Mouse (Mus musculus): ENCODE data around the gene Rabl6. TPM values are rescaled to one million over a fixed set of nuclear protein-coding genes. Genes with fewer than 3 reads are reported as not detected.

Gene Rabl6
- 44.4 and 65.6 TPM in 2 replicates for total RNA-seq (2017)

- ATAC-seq (ENCODE audit: extremely low read depth, insufficient number of reproducible peaks, low FRiP score, poor library complexity, severe bottlenecking), result peak; percentile 80
Observed at GRCm38 (mm10) chr2:25607761-25608622, at the start of gene Rabl6. TSS of gene Rabl6 (minus strand) at chr2:25608521.

DNA sequence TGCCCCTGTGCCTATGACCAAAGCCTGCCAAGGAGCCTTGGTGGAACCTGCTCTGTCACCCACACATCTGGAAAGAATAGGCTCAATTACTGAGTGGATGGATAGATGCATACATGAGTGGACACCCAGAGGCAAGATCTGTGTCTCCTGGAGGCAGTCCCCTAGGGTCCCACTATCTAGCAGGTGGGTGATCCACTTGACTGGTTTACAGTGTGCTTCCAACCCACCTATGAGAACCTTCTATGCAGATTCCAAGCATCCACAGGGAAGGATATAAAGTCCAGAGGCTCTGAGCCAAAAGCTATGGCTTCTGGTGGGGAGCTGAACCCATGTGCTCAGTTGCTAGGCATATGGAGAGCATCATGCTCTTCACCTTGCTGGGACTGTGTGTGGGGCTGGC, 49.3 kb upstream of the Rabl6 start, which contains the start of gene Lcn5:
TSS of gene Lcn5 (plus strand) at position 301 of the 400 bp plus-strand sequence.
- no peak for ATAC-seq (ENCODE audit: extremely low read depth, insufficient number of reproducible peaks, low FRiP score, poor library complexity, severe bottlenecking)

- ATAC-seq (ENCODE audit: extremely low read depth, insufficient number of reproducible peaks, low FRiP score, poor library complexity, severe bottlenecking), result no peak
Observed at GRCm38 (mm10) chr2:25657246-25657645, 48.9 kb upstream of the Rabl6 start.

GRCm38 (mm10) chr2:25656691-25657090, 48.4 kb upstream of the Rabl6 start:
- ATAC-seq (ENCODE audit: extremely low read depth, insufficient number of reproducible peaks, low FRiP score, poor library complexity, severe bottlenecking), result no peak

GRCm38 (mm10) chr2:25654502-25654901, 46.2 kb upstream of the Rabl6 start:
- ATAC-seq (ENCODE audit: extremely low read depth, insufficient number of reproducible peaks, low FRiP score, poor library complexity, severe bottlenecking), result no peak

GRCm38 (mm10) chr2:25652902-25653301, 44.6 kb upstream of the Rabl6 start, which contains the start of gene Lcn8:
TSS of gene Lcn8 (plus strand) at chr2:25653120.
- ATAC-seq (ENCODE audit: extremely low read depth, insufficient number of reproducible peaks, low FRiP score, poor library complexity, severe bottlenecking), result no peak

DNA sequence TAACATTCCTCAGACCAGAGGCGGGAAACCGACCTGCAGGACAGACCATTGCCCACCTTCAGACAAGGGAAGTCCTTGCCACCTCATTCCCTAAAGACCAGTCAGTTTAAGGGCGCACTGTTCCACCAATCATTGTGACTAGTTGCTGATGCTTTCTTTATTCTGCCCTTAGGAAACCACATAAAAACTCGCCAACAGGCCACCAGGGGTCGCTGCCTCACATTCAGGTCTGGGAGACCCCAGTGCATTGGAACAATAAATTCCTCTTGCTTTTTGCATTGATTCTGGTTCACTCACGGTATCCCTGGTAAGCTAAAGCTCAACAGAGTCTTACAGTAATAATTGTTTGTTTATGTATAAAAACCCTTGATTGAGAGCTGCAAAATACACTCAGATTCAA, 31.6 kb upstream of the Rabl6 start:
- ATAC-seq (ENCODE audit: extremely low read depth, insufficient number of reproducible peaks, low FRiP score, poor library complexity, severe bottlenecking), result no peak

GRCm38 (mm10) chr2:25634046-25634445, 25.7 kb upstream of the Rabl6 start:
- ATAC-seq (ENCODE audit: extremely low read depth, insufficient number of reproducible peaks, low FRiP score, poor library complexity, severe bottlenecking), result no peak

- no peak for ATAC-seq (ENCODE audit: extremely low read depth, insufficient number of reproducible peaks, low FRiP score, poor library complexity, severe bottlenecking)
Observed at GRCm38 (mm10) chr2:25633616-25634015, 25.3 kb upstream of the Rabl6 start.

DNA sequence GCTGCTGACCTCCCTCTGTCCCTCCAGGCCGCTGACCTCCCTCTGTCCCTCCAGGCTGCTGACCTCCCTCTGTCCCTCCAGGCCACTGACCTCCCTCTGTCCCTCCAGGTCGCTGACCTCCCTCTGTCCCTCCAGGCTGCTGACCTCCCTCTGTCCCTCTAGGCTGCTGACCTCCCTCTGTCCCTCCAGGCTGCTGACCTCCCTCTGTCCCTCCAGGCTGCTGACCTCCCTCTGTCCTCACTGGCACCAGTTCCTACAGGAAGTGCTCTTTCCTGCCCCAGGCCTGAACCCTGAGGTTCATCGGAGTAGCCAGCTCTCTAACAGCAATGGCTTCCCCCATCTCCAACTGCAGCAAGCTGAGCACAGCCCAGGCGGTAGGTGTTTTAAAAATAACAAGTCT, 20.4 kb upstream of the Rabl6 start:
- no peak for ATAC-seq (ENCODE audit: extremely low read depth, insufficient number of reproducible peaks, low FRiP score, poor library complexity, severe bottlenecking)

DNA sequence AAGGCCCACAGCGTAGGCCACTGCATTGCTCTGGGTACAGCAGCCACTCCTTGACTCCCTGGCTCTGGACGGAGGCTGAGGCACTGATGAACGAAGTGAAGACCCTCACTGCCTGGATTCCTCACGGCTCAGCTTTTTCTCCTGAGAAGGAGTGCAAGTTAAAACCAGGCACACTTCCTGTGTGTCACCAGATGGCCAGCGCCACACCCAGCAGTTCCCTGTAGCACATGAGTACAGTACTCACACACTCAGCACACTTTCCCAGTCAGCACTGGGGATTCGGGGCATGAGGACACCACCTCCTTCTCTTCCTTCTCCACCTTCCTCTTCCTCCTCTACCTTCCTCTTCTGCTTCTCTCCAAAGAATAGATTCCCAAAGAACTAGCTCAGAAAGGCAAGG, 19.5 kb upstream of the Rabl6 start, which contains the start of gene Fcna:
TSS of gene Fcna (minus strand) at position 220 of the 400 bp plus-strand sequence.
- no peak for ATAC-seq (ENCODE audit: extremely low read depth, insufficient number of reproducible peaks, low FRiP score, poor library complexity, severe bottlenecking)

DNA sequence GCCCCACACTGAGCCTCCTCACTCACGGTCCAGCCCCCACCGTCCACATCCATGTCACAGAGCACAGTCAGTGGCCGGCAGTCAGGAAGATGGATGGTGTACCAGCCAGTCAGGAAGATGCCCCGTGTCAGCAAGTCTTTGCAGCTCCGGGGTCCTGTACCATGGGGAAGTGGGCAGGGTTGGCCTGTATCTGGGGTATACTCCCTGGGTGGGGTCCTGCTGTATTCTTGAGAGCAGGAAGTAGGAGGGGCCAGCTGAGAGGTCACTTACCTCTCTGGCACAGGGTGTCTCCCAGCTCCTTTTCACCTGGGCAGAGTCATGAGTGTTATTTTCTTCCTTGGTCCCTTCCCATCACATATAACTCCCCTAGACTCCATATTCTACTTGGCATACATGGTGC, 17.7 kb upstream of the Rabl6 start:
- no peak for ATAC-seq (ENCODE audit: extremely low read depth, insufficient number of reproducible peaks, low FRiP score, poor library complexity, severe bottlenecking)

DNA sequence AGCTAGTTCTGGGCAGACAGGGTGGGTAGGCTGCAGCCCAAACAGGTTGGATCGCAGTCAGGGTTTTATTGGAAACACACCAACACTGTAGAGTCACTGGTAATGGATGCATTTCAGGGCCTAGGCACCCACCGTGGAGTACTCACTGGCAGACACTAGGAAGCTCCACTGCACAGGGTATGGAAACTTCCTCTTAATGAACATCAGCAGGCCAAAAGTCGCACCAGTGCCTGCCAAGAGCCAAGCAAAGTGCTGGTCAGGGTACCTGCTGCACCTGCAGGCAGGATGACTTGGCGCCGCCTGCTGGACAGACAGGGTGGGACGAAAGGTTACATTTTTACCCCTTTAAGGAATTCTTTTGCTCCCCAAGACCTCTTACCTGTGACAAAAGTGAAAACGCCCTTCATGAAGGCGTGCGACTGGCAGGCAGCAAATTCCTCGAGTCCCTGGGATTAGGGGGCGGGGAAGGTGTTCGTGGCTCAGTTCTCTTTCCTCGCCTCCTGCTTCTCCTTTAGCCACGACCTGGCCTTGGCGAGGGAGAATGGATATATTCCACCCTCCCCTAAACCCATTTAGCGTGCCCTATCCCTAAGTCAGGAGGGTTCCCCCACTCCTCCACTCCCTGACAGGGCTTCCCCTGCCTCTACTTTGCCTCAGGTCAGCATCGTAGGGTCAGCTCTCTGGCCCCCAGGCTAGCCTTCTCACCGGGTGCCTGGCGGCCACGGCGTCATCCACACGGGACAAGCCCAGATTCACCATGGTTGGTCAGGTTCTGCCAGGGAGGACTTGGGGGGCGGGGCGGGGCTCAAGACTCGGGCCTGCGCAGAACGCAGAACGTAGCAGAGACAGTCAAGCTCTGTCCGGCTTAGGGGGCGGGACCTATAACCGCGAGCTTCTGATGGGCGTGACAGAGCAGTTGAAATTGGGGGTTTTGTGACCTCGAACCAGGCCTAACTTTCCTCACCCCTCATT, 13.2 kb upstream of the Rabl6 start, which contains the start of gene Tmem141:
TSS of gene Tmem141 (minus strand) at position 777 of the 972 bp plus-strand sequence.
- ATAC-seq (ENCODE audit: extremely low read depth, insufficient number of reproducible peaks, low FRiP score, poor library complexity, severe bottlenecking), result peak; percentile 17; the same call in 1 of the 2 replicates

DNA sequence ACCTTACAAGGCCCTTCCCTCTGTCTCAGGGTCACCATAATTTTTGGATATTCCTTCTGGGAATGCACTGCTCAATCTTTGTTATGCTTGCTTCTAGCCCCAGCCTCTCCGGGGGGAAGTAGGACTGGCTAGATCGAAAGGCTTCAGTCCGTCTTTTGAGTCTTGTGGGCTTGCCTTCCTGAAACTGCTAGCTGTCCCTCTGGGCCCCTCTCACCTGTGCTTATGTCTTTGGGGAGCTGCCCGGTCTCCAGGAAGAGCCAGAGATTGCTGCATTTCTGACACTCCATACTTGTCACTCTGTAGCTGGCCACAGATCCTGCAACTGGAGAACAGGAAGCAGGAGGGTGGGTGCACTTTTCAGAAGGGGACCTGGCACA, 12.5 kb upstream of the Rabl6 start:
- no peak for ATAC-seq (ENCODE audit: extremely low read depth, insufficient number of reproducible peaks, low FRiP score, poor library complexity, severe bottlenecking)

DNA sequence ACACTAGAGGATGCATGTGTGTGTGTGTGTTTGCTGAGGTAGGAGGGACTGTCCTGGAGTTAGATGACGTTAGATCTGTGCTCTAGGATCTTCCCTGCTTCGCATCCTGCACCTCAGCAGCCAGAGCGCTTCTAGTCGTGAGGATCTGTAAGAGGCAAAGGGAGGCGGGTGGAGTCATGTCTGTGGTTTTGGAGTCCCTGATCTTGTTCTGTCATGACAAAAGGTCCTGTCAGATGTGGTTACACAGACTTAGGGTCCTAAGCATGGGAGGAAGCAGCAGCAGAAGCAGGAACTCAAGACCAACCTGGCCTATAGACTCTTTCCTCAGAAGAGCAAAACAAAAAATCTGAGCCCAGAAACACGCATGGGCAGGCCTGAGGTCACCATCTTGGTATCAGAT, 12.1 kb upstream of the Rabl6 start:
- no peak for ATAC-seq (ENCODE audit: extremely low read depth, insufficient number of reproducible peaks, low FRiP score, poor library complexity, severe bottlenecking)

DNA sequence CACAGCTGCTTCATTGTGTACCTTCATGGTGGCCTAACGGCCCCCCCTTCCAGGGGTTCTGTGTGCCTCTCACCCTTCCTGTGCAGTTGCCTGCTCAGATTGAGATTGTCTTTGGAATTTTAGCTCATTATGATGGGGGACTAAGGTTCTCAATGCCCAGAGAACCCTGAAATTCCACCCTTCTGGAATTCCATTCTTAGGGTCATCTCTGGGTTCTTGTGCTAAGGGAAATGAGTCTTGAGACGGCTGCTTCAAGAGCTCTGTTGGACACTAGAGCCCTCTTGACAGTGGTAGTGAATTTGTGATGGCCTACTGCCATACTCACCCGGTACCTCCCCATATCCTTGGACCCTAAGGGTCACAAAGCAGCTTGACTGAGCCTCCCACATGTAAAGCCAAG, 9.3 kb upstream of the Rabl6 start, which contains the start of gene Ccdc183:
TSS of gene Ccdc183 (minus strand) at position 101 of the 400 bp plus-strand sequence.
- no peak for ATAC-seq (ENCODE audit: extremely low read depth, insufficient number of reproducible peaks, low FRiP score, poor library complexity, severe bottlenecking)

- no peak for ATAC-seq (ENCODE audit: extremely low read depth, insufficient number of reproducible peaks, low FRiP score, poor library complexity, severe bottlenecking)
Observed at GRCm38 (mm10) chr2:25616398-25616797, 8.1 kb upstream of the Rabl6 start.

- no peak for ATAC-seq (ENCODE audit: extremely low read depth, insufficient number of reproducible peaks, low FRiP score, poor library complexity, severe bottlenecking)
Observed at GRCm38 (mm10) chr2:25608671-25609070, 350 bp upstream of the Rabl6 start.

DNA sequence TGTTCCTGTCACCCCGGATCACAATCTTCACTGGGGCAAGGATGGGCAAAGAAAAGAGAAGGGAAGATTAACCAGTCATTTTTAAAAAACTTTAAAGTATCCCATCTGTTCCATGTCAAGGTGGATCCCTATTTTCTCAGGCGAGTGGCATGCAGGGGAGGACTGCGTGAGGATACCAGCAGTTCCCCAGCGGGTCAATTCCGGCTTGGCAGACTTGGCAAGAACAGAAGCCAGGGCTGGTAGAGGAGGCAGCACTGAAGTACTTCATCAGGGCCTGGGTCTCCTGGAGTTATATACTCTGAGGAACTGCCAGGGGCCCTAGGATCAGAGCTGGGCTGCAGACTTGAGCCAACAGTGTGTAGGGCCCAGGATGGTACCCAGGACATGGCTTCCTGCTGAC, 5.8 kb downstream of the Rabl6 start:
- no peak for ATAC-seq (ENCODE audit: extremely low read depth, insufficient number of reproducible peaks, low FRiP score, poor library complexity, severe bottlenecking)

All from neutrophil, adult 5-6 weeks (primary cell).